Mouse (Mus musculus) forebrain, postnatal 0 days (tissue): ENCODE measurements around the gene Cldn1. TPM values are rescaled to one million over a fixed set of nuclear protein-coding genes. Genes with fewer than 3 reads are reported as not detected.

Source experiments
- ATAC-seq: fragments of 200-750 bp; cut with Nextera tagmentation; 2 replicates; pipeline ENCODE4 v1.8.0; 2017; ENCODE audit warnings: mild to moderate bottlenecking, moderate library complexity
- DNase-seq: peaks from one replicate; pipeline ENCODE4 v3.0.0-alpha.2; 2015
- H3K27ac ChIP-seq: fragments of 300-500 bp; sonication (generic); 2 replicates; pipeline ENCODE4 v1.5.1; 2014; ENCODE audit warnings: low read depth, mild to moderate bottlenecking, antibody characterized with exemption, low read length, moderate library complexity, mixed read lengths
- H3K27me3 ChIP-seq: fragments of 300-500 bp; sonication (generic); 2 replicates; pipeline ENCODE4 v1.6.1; 2014; ENCODE audit warnings: mild to moderate bottlenecking, low read length, mixed read lengths; ENCODE audit not compliant: insufficient read depth
- H3K36me3 ChIP-seq: fragments of 300-500 bp; sonication (generic); 2 replicates; pipeline ENCODE4 v1.6.1; 2014; ENCODE audit warnings: mild to moderate bottlenecking, moderate library complexity; ENCODE audit not compliant: insufficient read depth
- H3K4me1 ChIP-seq: fragments of 300-500 bp; sonication (generic); 2 replicates; pipeline ENCODE4 v1.6.1; 2014; ENCODE audit warnings: antibody characterized with exemption; ENCODE audit not compliant: insufficient read depth
- H3K4me2 ChIP-seq: fragments of 300-500 bp; sonication (generic); 2 replicates; pipeline ENCODE4 v1.6.1; 2014; ENCODE audit warnings: low read depth, mild to moderate bottlenecking, moderate library complexity
- H3K4me3 ChIP-seq: fragments of 300-500 bp; sonication (generic); 2 replicates; pipeline ENCODE4 v1.5.1; 2014; ENCODE audit warnings: low read depth, low read length, mixed read lengths
- H3K9ac ChIP-seq: fragments of 300-500 bp; sonication (generic); 2 replicates; pipeline ENCODE4 v1.6.1; 2014; ENCODE audit warnings: mild to moderate bottlenecking
- H3K9me3 ChIP-seq: fragments of 300-500 bp; sonication (generic); 2 replicates; pipeline ENCODE4 v1.6.1; 2016; ENCODE audit warnings: low read length
- CTCF ChIP-seq: sonication (generic); IDR thresholded peaks from 2 replicates; pipeline ENCODE4 v1.5.1; 2016; ENCODE audit warnings: antibody characterized with exemption, control low read depth, low read depth
- WGBS: fragments of 180-500 bp; shearing (Covaris S2); extraction: QIAGEN DNeasy Blood & Tissue Kit; methylation state at CpG from one replicate; pipeline ENCODE4 v1.1.7; 2014; 5-methylcytosine and 5-hydroxymethylcytosine counted together
- polyA plus RNA-seq: library from polyadenylated mRNA; unstranded; fragments of >200 nt; fragmentation: Nextera tagmentation; extraction: Ambion mirVana; gene quantifications from 2 replicates; pipeline ENCODE4 v1.2.1, GENCODE M21; 2015
- total RNA-seq: library from RNA; depleted of rRNA; stranded (reverse); fragments of >200 nt; gene quantifications from 2 replicates; pipeline ENCODE4 v1.2.3, GENCODE M21; 2014; rRNA removed

The Cldn1 gene
- total and polyA plus RNA-seq, 2 experiments from 2014 or later = 5.3 to 5.8 TPM

- peak; percentile 81; the same call in 1 of the 2 replicates for ATAC-seq
- H3K27ac ChIP-seq = no peak overlapping the region
- no peak overlapping the region for H3K4me3 ChIP-seq
- no peaks in the 10 kb centered on the region for H3K27me3 ChIP-seq
- no peak overlapping the region for H3K9ac ChIP-seq
- DNase-seq = peak; percentile 63
- no peaks in the 10 kb centered on the region for H3K36me3 ChIP-seq
- H3K4me2 ChIP-seq = no peak overlapping the region
- no peak for TF ChIP-seq CTCF
- H3K4me1 ChIP-seq = 0 out of 2 replicates have a peak, but pooled peaks cover 4% of the 10 kb centered on the region
- H3K9me3 ChIP-seq = no peaks in the 10 kb centered on the region
- WGBS = 42% methylated on average over 2 of the region's 2 CpGs
Observed at GRCm38 (mm10) chr16:26309402-26309801, 62.2 kb downstream of the Cldn1 start.

Other genes with a start within 250 kb of the Cldn1 start
- gene Cldn16, start 91.3 kb upstream of the Cldn1 start, total RNA-seq = not detected in 2 replicates
- gene Cldn16, start 91.3 kb upstream of the Cldn1 start, polyA plus RNA-seq = 0.35 TPM in 1 of 2 replicates, not detected in the other
- not detected in 2 replicates for gene Tmem207, start 154.9 kb upstream of the Cldn1 start, total RNA-seq
- not detected in 2 replicates for gene Tmem207, start 154.9 kb upstream of the Cldn1 start, polyA plus RNA-seq
- gene Il1rap, start 209.9 kb upstream of the Cldn1 start, total RNA-seq = 8.9 and 9.3 TPM in 2 replicates
- 4.7 and 5.2 TPM in 2 replicates for gene Il1rap, start 209.9 kb upstream of the Cldn1 start, polyA plus RNA-seq